Mouse (Mus musculus) frontal cortex, postnatal 36 days (tissue): ENCODE data around the gene Dscam.

Experiments
- DNase-seq, 2 experiments: peaks; one replicate each; pipeline ENCODE4 v3.0.0; 2022; ENCODE audit warnings: low spot score in 2 of 2

Gene Dscam

DNA sequence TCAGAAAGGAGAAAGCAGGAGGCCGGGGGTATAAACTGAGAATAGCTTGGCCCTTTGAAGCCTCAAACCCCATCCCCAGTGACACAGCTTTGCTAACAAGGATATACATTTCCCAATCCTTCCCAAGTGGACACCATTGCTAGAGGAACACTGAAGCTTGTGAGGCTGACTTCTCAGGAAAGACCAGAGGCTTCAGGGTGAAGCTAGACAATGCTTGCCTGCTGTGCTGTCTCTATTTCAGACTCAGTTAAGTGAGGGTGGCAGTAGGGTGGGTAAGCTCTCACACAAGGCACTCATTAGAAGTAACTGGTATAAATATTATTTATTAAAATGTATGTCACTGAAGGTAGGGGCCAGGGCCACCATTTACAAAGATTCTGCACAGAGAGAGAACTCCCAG lies 502.1 kb downstream of the Dscam start:
- DNase-seq: no peak

DNA sequence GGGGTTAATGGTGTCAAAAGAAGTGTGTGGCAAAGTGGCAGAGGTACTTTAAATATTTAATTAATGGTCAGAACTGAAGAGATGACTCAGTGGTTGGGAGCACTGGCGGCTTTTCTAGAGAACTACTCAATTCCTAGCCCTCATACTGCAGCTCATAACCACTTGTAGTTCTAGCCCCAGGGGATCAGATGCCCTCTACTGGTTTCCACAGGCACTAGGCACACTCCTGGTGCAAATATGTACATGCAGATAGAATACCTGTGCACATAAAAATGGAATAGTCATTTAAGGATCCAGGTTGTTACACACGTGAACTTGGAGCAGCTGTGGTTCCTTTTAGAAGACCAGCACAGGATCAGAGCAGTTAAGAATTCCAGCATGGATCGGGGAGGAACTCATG lies 509.5 kb downstream of the Dscam start:
- no peak for DNase-seq

- DNase-seq: no peak
Measured at GRCm38 (mm10) chr16:96659275-96659674, 511.3 kb downstream of the Dscam start.

DNA sequence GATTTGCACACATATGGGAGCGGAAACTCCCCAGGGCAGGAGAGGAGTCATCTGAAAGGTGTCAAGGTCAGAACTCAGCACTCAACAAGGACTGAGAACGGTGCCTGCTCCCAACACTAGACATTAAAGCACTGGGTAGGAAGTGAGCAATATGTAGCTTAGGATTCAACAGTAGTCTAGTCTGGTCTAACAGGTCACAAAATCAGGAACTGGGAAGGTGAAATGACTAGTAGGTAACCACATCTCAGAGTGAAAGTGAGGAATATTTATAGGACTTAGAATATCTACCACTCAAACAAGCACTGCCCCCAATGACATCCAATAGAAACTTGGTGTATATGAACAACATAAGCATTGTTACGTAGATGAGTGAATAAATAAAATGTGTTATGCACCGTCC lies 515.0 kb downstream of the Dscam start:
- DNase-seq: no peak

- no peak for DNase-seq
Measured at GRCm38 (mm10) chr16:96654054-96654453, 516.5 kb downstream of the Dscam start.

GRCm38 (mm10) chr16:96651444-96651843 lies 519.1 kb downstream of the Dscam start:
- no peak for DNase-seq

- DNase-seq: no peak
Measured at GRCm38 (mm10) chr16:96640101-96640500, 530.5 kb downstream of the Dscam start.

DNA sequence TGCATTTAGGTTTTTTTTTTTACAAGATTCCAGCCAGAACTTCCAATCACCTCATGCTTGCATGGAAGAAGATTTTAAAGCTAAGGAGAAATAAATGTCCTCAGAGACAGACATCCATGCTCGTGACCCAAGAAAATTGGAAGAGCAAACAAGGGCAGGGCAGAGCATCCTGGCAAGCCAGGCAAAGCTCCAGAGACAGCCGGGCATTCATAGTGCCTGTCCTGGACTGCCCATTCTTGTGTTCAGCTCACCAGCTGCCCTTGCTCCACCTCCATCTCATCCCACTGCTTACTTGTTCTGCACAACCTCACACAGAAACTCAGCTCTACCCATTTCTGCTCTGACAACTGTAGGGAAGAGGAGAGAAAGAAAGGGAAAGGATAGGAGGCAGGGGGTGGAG lies 534.6 kb downstream of the Dscam start:
- DNase-seq: no peak

DNA sequence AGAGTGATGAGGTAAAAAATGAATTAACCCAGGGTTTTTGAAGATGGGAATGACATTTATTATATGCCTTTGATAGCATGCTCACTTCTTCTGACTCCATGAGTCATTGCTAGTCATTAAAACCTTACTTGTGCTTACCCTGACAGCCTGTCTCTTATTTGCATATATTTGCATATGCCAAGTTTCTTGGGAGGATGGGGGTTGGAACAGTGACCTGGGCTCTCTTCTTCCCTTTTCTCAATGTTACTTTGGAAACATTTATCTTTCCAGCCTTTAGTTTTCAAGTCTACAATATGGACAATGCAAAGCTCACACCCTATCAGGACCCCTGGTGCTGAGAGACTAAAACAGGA lies 535.8 kb downstream of the Dscam start:
- no peak for DNase-seq

- peak; percentile 44 to 78 for DNase-seq
Measured at GRCm38 (mm10) chr16:96634097-96634790, 536.3 kb downstream of the Dscam start.

DNA sequence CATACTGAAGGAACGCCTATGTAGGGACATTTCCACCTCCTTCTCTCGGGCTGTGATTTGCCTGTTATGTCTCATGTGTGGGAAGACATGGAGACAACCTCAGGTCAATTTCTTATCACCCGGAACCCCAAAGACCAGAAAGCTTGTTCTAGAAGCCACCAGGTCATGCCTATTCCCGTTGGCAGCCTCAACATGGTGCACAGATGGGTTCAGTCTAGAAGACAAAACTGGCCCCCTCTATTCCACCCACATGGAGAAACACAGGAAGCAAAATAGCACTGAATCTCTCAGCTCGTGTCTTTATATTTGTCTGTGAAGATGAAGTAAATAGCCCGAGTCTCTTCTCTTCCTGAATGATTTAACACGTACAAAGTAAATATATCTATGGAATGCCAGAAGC lies 540.3 kb downstream of the Dscam start:
- peak; percentile 39 to 70 for DNase-seq

DNA sequence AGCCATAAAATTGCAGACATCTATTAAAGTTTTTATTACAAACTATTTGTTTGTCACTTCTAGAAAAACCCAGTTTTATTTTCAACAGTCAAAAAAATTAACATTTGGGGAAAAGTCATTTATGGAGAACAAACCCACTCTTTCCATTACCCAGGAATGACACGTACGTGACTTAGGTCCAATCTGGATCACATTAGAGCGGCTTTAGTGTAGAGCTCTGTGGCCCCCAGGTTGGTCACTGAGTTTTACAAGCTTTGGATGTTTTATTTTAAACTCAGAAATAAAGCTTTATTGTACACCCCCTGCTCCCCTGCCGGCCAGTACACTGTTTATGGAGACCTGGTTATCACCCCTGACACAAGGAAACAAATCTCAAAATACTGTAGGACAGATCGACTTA lies 540.9 kb downstream of the Dscam start:
- DNase-seq: no peak

- no peak for DNase-seq
Measured at GRCm38 (mm10) chr16:96625468-96625867, 545.1 kb downstream of the Dscam start.

- DNase-seq: no peak
Measured at GRCm38 (mm10) chr16:96624570-96625411, 545.8 kb downstream of the Dscam start.

DNA sequence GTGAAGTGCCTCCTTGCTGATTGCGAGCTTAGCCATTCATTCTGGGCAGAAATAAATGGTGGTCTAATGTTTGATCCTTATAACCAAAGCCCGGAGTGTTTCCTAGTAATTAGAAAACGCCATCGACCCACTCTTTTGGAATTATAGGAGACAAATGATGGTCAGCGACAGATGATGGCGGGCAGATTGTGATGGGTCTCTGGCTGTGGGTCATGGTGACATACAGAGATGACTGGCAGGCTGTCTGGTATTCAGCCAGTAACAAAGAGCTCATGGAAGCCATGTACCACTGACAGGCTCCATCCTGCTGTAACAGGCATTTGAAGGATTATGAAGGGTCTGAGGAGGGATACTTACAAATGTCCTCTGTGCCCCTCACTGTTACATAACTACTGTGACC lies 549.7 kb downstream of the Dscam start:
- DNase-seq: no peak

DNA sequence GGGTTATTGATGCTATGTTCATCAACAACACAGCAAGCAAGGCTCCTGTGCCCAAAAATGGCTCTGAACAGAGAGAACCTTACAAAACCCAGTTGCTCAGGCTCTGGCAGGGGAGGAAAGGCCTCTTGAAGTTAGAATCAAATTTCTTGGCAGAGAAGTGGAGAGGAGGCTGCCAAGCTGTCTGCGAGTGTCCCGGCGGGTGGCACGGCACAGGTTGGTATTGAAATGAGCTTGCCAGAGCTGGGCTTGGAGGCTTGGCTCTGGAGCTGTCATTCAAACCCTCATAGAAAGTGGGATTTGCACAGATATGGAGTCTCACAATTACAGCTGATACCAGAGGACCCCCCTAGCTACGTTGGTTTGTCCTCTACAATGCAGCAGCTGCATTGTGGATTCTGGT lies 550.1 kb downstream of the Dscam start:
- DNase-seq: peak; percentile 65 to 77

GRCm38 (mm10) chr16:96617772-96618171 lies 552.8 kb downstream of the Dscam start:
- no peak for DNase-seq

- no peak for DNase-seq
Measured at GRCm38 (mm10) chr16:96613275-96613674, 557.3 kb downstream of the Dscam start.

- peak; percentile 48 to 79 for DNase-seq
Measured at GRCm38 (mm10) chr16:96610806-96611205, 559.7 kb downstream of the Dscam start.

DNA sequence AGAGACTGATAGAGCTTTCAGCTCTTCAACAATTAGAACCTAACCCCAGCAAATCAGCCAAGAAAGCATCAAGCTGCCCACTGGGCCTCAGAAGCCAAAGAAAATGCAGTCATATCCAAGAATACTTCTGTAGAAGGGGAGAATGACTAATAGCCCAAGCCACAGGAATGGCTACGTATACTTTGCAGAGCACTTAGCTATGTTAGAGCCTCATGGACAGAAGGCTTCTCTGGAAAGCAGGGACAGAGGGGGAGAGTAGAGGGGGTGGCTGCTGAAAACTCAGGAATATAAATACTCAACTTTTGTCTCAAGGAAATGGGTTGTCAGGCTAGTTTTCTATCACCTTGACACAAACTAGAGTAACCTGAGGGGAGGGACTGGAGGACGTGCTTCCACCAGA lies 568.3 kb downstream of the Dscam start:
- no peak for DNase-seq

DNA sequence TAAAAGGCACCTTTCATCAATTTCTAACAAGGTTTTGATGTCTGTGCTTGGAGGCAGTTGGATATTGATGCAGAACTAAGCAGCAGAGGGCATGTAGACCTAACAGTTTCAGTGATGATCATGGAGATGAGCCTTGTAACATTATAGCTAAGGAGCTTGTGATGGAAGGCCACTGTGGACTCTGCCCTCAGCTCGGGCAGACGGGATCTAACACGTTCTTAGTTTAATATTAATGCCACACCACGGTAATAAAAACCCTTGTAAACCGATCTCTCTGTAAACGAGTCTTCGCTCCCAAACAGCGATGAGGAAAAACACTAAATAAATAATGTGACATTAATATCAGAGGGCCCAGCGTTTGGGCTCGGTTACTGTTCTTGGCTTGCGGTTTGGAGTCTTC lies 569.8 kb downstream of the Dscam start:
- DNase-seq: no peak

GRCm38 (mm10) chr16:96599401-96600060 lies 571.0 kb downstream of the Dscam start:
- no peak for DNase-seq

GRCm38 (mm10) chr16:96575841-96576240 lies 594.7 kb downstream of the Dscam start:
- DNase-seq: peak; percentile 13 to 77
